9 mouse cellular contexts compared by ENCODE assay signal in genomic region chr1:87508591-87509560, GRCm38 (mm10). TPM values are rescaled to one million over a fixed set of nuclear protein-coding genes. Genes with fewer than 3 reads are reported as not detected.
DNase-seq lines count a peak whose midpoint lies in the region; ATAC-seq and TF ChIP-seq lines count a peak whose summit lies in the region.
"Had no signal": no experiment of that assay in that cellular context is flagged by ENCODE, and none has a peak within 500 bp of the region (broad histone marks: within the 10 kb centered on the region; RNA-seq: fewer than 3 reads in every experiment).

No protein-coding gene starts in this region.

- H3K27ac ChIP-seq in lung, embryonic 16.5 days (ENCODE audit: low read length): no peak overlapping the region
- no peak overlapping the region for H3K27ac ChIP-seq in forebrain, embryonic 10.5 days
- no peak overlapping the region for H3K27ac ChIP-seq in kidney, embryonic 15.5 days

- TF ChIP-seq POLR2A in myocyte (IDR thresholded peaks at IDR 0.05; ENCODE audit: insufficient read length, low read depth): no peak

- H3ac ChIP-seq in myocyte (ENCODE audit: control insufficient read depth, insufficient read length): peak overlapping the region; percentile 48

- H3K9ac ChIP-seq in lung, embryonic 16.5 days (ENCODE audit: low read length): peak overlapping the region; percentile 65
- H3K9ac ChIP-seq in kidney, embryonic 15.5 days: 0 out of 2 replicates have a peak overlapping the region, but pooled peaks have one; percentile 50

- H3K36me3 ChIP-seq in lung, embryonic 16.5 days (ENCODE audit: control insufficient read depth, insufficient read depth, low read length): no peaks in the 10 kb centered on the region
- no peaks in the 10 kb centered on the region for H3K36me3 ChIP-seq in forebrain, embryonic 10.5 days (replicated peaks)
- no peaks in the 10 kb centered on the region for H3K36me3 ChIP-seq in kidney, embryonic 15.5 days
- no peaks in the 10 kb centered on the region for H3K36me3 ChIP-seq in myocyte (ENCODE audit: control insufficient read depth, insufficient read depth)

- no peaks in the 10 kb centered on the region for H3K9me3 ChIP-seq in lung, embryonic 16.5 days (ENCODE audit: control insufficient read depth, low read length)
- no peaks in the 10 kb centered on the region for H3K9me3 ChIP-seq in forebrain, embryonic 10.5 days
- H3K9me3 ChIP-seq in kidney, embryonic 15.5 days (replicated peaks): no peaks in the 10 kb centered on the region

- peaks cover 8% of the 10 kb centered on the region for H3K4me1 ChIP-seq in lung, embryonic 16.5 days (replicated peaks; ENCODE audit: control insufficient read depth, insufficient read depth, low read length)
- H3K4me1 ChIP-seq in forebrain, embryonic 10.5 days: peaks cover 25% of the 10 kb centered on the region
- H3K4me1 ChIP-seq in kidney, embryonic 15.5 days: peaks cover 23% of the 10 kb centered on the region

- no peaks in the 10 kb centered on the region for H3K79me2 ChIP-seq in myocyte (ENCODE audit: control insufficient read depth, insufficient read depth)

- H3K4me2 ChIP-seq in lung, embryonic 16.5 days (ENCODE audit: low read depth, low read length): peak overlapping the region; percentile 100
- H3K4me2 ChIP-seq in kidney, embryonic 15.5 days: peak overlapping the region; percentile 100
- H3K4me2 ChIP-seq in myocyte (ENCODE audit: low read depth): peak overlapping the region; percentile 92

- no peak for ATAC-seq in lung, embryonic 16.5 days (ENCODE audit: low read depth)
- ATAC-seq in kidney, embryonic 15.5 days (replicated peaks; ENCODE audit: low FRiP score): no peak

- peak overlapping the region; percentile 73 for H3K4me3 ChIP-seq in lung, embryonic 16.5 days (ENCODE audit: low read length)
- peak overlapping the region; percentile 79 for H3K4me3 ChIP-seq in forebrain, embryonic 10.5 days
- H3K4me3 ChIP-seq in kidney, embryonic 15.5 days (replicated peaks): peak overlapping the region; percentile 68
- peak overlapping the region; percentile 20 for H3K4me3 ChIP-seq in myocyte

- WGBS in lung, embryonic 16.5 days: 17% methylated on average over 25 of the region's 26 CpGs
- 22% methylated on average over 26 of the region's 26 CpGs for WGBS in forebrain, embryonic 10.5 days
- WGBS in kidney, embryonic 15.5 days: 16% methylated on average over 26 of the region's 26 CpGs

- no peak for DNase-seq in lung, postnatal 10 days
- no peak for DNase-seq in forebrain, embryonic 10.5 days (ENCODE audit: extremely low spot score, low spot score)
- DNase-seq in layer of hippocampus, postnatal 36 days: no peak
- no peak for DNase-seq in cerebellum, adult 11-12 months
- DNase-seq in right cerebral cortex, adult 18-20 months: no peak

- H3K27me3 ChIP-seq in lung, embryonic 16.5 days (ENCODE audit: control insufficient read depth, insufficient read depth, low read depth, low read length): peaks cover 36% of the 10 kb centered on the region
- peaks cover 59% of the 10 kb centered on the region for H3K27me3 ChIP-seq in forebrain, embryonic 10.5 days (ENCODE audit: poor library complexity, severe bottlenecking)
- H3K27me3 ChIP-seq in kidney, embryonic 15.5 days: peaks cover 64% of the 10 kb centered on the region
- peaks cover 7% of the 10 kb centered on the region for H3K27me3 ChIP-seq in myocyte (ENCODE audit: control insufficient read depth, insufficient read depth, insufficient read length)

TF ChIP-seq in myocyte, 11 proteins besides CTCF, POLR2A, EP300 and RAD21:
- TF ChIP-seq MYOG (IDR thresholded peaks at IDR 0.05; ENCODE audit: control insufficient read depth in 1 of 3, insufficient read depth in 1 of 3, insufficient read length in 2 of 3, low read depth in 2 of 3) (no peak), USF1 (IDR thresholded peaks at IDR 0.05; ENCODE audit: low read depth) (no peak), REST (IDR thresholded peaks at IDR 0.05; ENCODE audit: insufficient read depth, insufficient read length) (no peak), POLR2AphosphoS2 (IDR thresholded peaks at IDR 0.05; ENCODE audit: insufficient read length, low read depth) (no peak), E2F4 (IDR thresholded peaks at IDR 0.05; ENCODE audit: insufficient read depth) (no peak), MYOD1 (IDR thresholded peaks at IDR 0.05; ENCODE audit: control insufficient read depth in 1 of 3, insufficient read length in 2 of 3, low read depth in 2 of 3) (no peak), CEBPB (IDR thresholded peaks at IDR 0.05; ENCODE audit: insufficient read depth, poor library complexity, severe bottlenecking) (no peak), TCF12 (IDR thresholded peaks at IDR 0.05; ENCODE audit: insufficient read depth, poor library complexity, severe bottlenecking) (no peak)

RNA-seq across cellular contexts. Expression of gene Neu2, which starts 0.8 kb away (rescaled TPM):
- 4.4 and 5.4 TPM in 2 replicates for polyA plus RNA-seq in lung, embryonic 16.5 days (2015; fragmentation: Nextera tagmentation; extraction: Ambion mirVana)
- polyA plus RNA-seq in forebrain, embryonic 10.5 days (2016; fragmentation: Nextera tagmentation; extraction: Ambion mirVana): not detected in 2 replicates
- polyA plus RNA-seq in kidney, embryonic 15.5 days (2015; fragmentation: Nextera tagmentation; extraction: Ambion mirVana): 0.29 and 0.41 TPM in 2 replicates
- 1.6 TPM for polyA plus RNA-seq in myocyte (2012; fragmentation: generic; extraction: Trizol)
- under 1 TPM; 0.30 to 0.33 TPM for total RNA-seq in layer of hippocampus, postnatal 36 days (2021)

RNA-seq across cellular contexts. Expression of gene Snorc, which starts 38.8 kb away (rescaled TPM):
- polyA plus RNA-seq in lung, embryonic 16.5 days (2015; fragmentation: Nextera tagmentation; extraction: Ambion mirVana): 0.36 and 1.0 TPM in 2 replicates
- polyA plus RNA-seq in forebrain, embryonic 10.5 days (2016; fragmentation: Nextera tagmentation; extraction: Ambion mirVana): not detected in 2 replicates
- polyA plus RNA-seq in kidney, embryonic 15.5 days (2015; fragmentation: Nextera tagmentation; extraction: Ambion mirVana): 0.40 TPM in 1 of 2 replicates, not detected in the other
- not detected for polyA plus RNA-seq in myocyte (2012; fragmentation: generic; extraction: Trizol)
- not detected for total RNA-seq in layer of hippocampus, postnatal 36 days (2021)
- total RNA-seq: layer of hippocampus, adult 18-20 months had no signal

Comparison
In these comparisons a context has a peak if more than half of its experiments do, and no peak if none do; other contexts are left out.
1. H3K4me3 ChIP-seq: peak in every context shown above with its lines; median percentile 79 in forebrain, embryonic 10.5 days; 73 in lung, embryonic 16.5 days; 68 in kidney, embryonic 15.5 days; 20 in myocyte.